Mouse (Mus musculus): Measurements from ENCODE around the gene Cacna1d. TPM values are rescaled to one million over a fixed set of nuclear protein-coding genes. Genes with fewer than 3 reads are reported as not detected.

Gene Cacna1d
- polyA plus RNA-seq, 1 experiment from 2014 or later = 9.5 TPM

- no peak overlapping the region for H3K9ac ChIP-seq (ENCODE audit: low read depth, low read length)
- no peaks in the 10 kb centered on the region for H3K36me3 ChIP-seq (ENCODE audit: control insufficient read depth, insufficient read depth, low read length)
- H3K4me3 ChIP-seq (ENCODE audit: low read length) = no peak overlapping the region
- peaks cover 1% of the 10 kb centered on the region; the same call in 1 of the 2 replicates for H3K4me1 ChIP-seq (ENCODE audit: control insufficient read depth, insufficient read depth, low read depth, low read length)
- H3K4me2 ChIP-seq (ENCODE audit: low read length) = no peak overlapping the region
- 72% methylated on average over 1 of the region's 1 CpGs for WGBS
- no peaks in the 10 kb centered on the region for H3K27me3 ChIP-seq (replicated peaks; ENCODE audit: control insufficient read depth, insufficient read depth, low read length)
- H3K9me3 ChIP-seq (ENCODE audit: control insufficient read depth, low read length) = no peaks in the 10 kb centered on the region
- no peak overlapping the region for H3K27ac ChIP-seq (ENCODE audit: low read depth, low read length)
- no peak for ATAC-seq
Measured at GRCm38 (mm10) chr14:30015008-30015407, 476.2 kb downstream of the Cacna1d start.

GRCm38 (mm10) chr14:30014487-30014886, 476.8 kb downstream of the Cacna1d start:
- Histone ChIP-seq H3K27me3 (replicated peaks; ENCODE audit: control insufficient read depth, insufficient read depth, low read length) (no peaks in the 10 kb centered on the region), H3K36me3 (ENCODE audit: control insufficient read depth, insufficient read depth, low read length) (no peaks in the 10 kb centered on the region), H3K4me2 (ENCODE audit: low read length) (no peak overlapping the region), H3K4me3 (ENCODE audit: low read length) (no peak overlapping the region), H3K27ac (ENCODE audit: low read depth, low read length) (no peak overlapping the region), H3K4me1 (ENCODE audit: control insufficient read depth, insufficient read depth, low read depth, low read length) (peaks cover 2% of the 10 kb centered on the region; the same call in 1 of the 2 replicates), H3K9me3 (ENCODE audit: control insufficient read depth, low read length) (no peaks in the 10 kb centered on the region), H3K9ac (ENCODE audit: low read depth, low read length) (no peak overlapping the region)
- ATAC-seq = no peak
- 70% methylated on average over 10 of the region's 10 CpGs for WGBS

- Histone ChIP-seq H3K4me1 (ENCODE audit: control insufficient read depth, insufficient read depth, low read depth, low read length) (peaks cover 10% of the 10 kb centered on the region), H3K27me3 (replicated peaks; ENCODE audit: control insufficient read depth, insufficient read depth, low read length) (no peaks in the 10 kb centered on the region), H3K4me2 (ENCODE audit: low read length) (no peak overlapping the region), H3K4me3 (ENCODE audit: low read length) (no peak overlapping the region), H3K9ac (ENCODE audit: low read depth, low read length) (no peak overlapping the region), H3K27ac (ENCODE audit: low read depth, low read length) (no peak overlapping the region), H3K9me3 (ENCODE audit: control insufficient read depth, low read length) (no peaks in the 10 kb centered on the region), H3K36me3 (ENCODE audit: control insufficient read depth, insufficient read depth, low read length) (no peaks in the 10 kb centered on the region)
- 0 out of 2 replicates have a peak, but pooled peaks have one; percentile 44 for ATAC-seq
- WGBS = 66% methylated on average over 10 of the region's 10 CpGs
Measured at GRCm38 (mm10) chr14:30011886-30012560, 479.2 kb downstream of the Cacna1d start.

GRCm38 (mm10) chr14:30009864-30010560, 481.2 kb downstream of the Cacna1d start:
- Histone ChIP-seq H3K4me2 (ENCODE audit: low read length) (no peak overlapping the region), H3K27me3 (replicated peaks; ENCODE audit: control insufficient read depth, insufficient read depth, low read length) (no peaks in the 10 kb centered on the region), H3K27ac (ENCODE audit: low read depth, low read length) (no peak overlapping the region), H3K4me1 (ENCODE audit: control insufficient read depth, insufficient read depth, low read depth, low read length) (peaks cover 10% of the 10 kb centered on the region), H3K36me3 (ENCODE audit: control insufficient read depth, insufficient read depth, low read length) (no peaks in the 10 kb centered on the region), H3K9ac (ENCODE audit: low read depth, low read length) (no peak overlapping the region), H3K9me3 (ENCODE audit: control insufficient read depth, low read length) (no peaks in the 10 kb centered on the region), H3K4me3 (ENCODE audit: low read length) (no peak overlapping the region)
- WGBS = 58% methylated on average over 10 of the region's 10 CpGs
- ATAC-seq = peak; percentile 27; the same call in 1 of the 2 replicates

GRCm38 (mm10) chr14:30008733-30009575, 482.3 kb downstream of the Cacna1d start, which contains the start of the genes Il17rb and Chdh:
TSS of gene Il17rb (minus strand) at chr14:30008896.
TSS of gene Chdh (plus strand) at chr14:30009023.
- Histone ChIP-seq H3K27ac (ENCODE audit: low read depth, low read length) (no peak within 1 kb of the TSS), H3K4me2 (ENCODE audit: low read length) (peak within 1 kb of the TSS; percentile 98), H3K27me3 (replicated peaks; ENCODE audit: control insufficient read depth, insufficient read depth, low read length) (no peaks in the 10 kb centered on the region), H3K9me3 (ENCODE audit: control insufficient read depth, low read length) (no peaks in the 10 kb centered on the region), H3K4me3 (ENCODE audit: low read length) (peak within 1 kb of the TSS; percentile 50), H3K36me3 (ENCODE audit: control insufficient read depth, insufficient read depth, low read length) (no peaks in the 10 kb centered on the region), H3K9ac (ENCODE audit: low read depth, low read length) (peak within 1 kb of the TSS; percentile 68), H3K4me1 (ENCODE audit: control insufficient read depth, insufficient read depth, low read depth, low read length) (peaks cover 10% of the 10 kb centered on the region)
- WGBS = 14% methylated on average over 46 of the region's 54 CpGs
- ATAC-seq = peak; percentile 67; the same call in 1 of the 2 replicates

- no peak overlapping the region for H3K27ac ChIP-seq (ENCODE audit: low read depth, low read length)
- no peak overlapping the region for H3K4me3 ChIP-seq (ENCODE audit: low read length)
- H3K9me3 ChIP-seq (ENCODE audit: control insufficient read depth, low read length) = no peaks in the 10 kb centered on the region
- no peaks in the 10 kb centered on the region for H3K27me3 ChIP-seq (replicated peaks; ENCODE audit: control insufficient read depth, insufficient read depth, low read length)
- 83% methylated on average over 3 of the region's 3 CpGs for WGBS
- no peak overlapping the region for H3K4me2 ChIP-seq (ENCODE audit: low read length)
- peaks cover 18% of the 10 kb centered on the region for H3K36me3 ChIP-seq (ENCODE audit: control insufficient read depth, insufficient read depth, low read length)
- H3K9ac ChIP-seq (ENCODE audit: low read depth, low read length) = no peak overlapping the region
- ATAC-seq = no peak
- no peaks in the 10 kb centered on the region for H3K4me1 ChIP-seq (ENCODE audit: control insufficient read depth, insufficient read depth, low read depth, low read length)
Measured at GRCm38 (mm10) chr14:29999475-29999811, 491.8 kb downstream of the Cacna1d start.

- ATAC-seq = peak; percentile 28
- WGBS = 74% methylated on average over 13 of the region's 13 CpGs
- H3K9me3 ChIP-seq (ENCODE audit: control insufficient read depth, low read length) = no peaks in the 10 kb centered on the region
- no peak overlapping the region for H3K9ac ChIP-seq (ENCODE audit: low read depth, low read length)
- no peak overlapping the region for H3K4me3 ChIP-seq (ENCODE audit: low read length)
- no peaks in the 10 kb centered on the region for H3K27me3 ChIP-seq (replicated peaks; ENCODE audit: control insufficient read depth, insufficient read depth, low read length)
- H3K27ac ChIP-seq (ENCODE audit: low read depth, low read length) = no peak overlapping the region
- H3K36me3 ChIP-seq (ENCODE audit: control insufficient read depth, insufficient read depth, low read length) = peaks cover 23% of the 10 kb centered on the region
- no peaks in the 10 kb centered on the region for H3K4me1 ChIP-seq (ENCODE audit: control insufficient read depth, insufficient read depth, low read depth, low read length)
- no peak overlapping the region for H3K4me2 ChIP-seq (ENCODE audit: low read length)
Measured at GRCm38 (mm10) chr14:29998747-29999474, 492.3 kb downstream of the Cacna1d start.

GRCm38 (mm10) chr14:29997345-29997744, 493.9 kb downstream of the Cacna1d start:
- no peak for ATAC-seq
- Histone ChIP-seq H3K27ac (ENCODE audit: low read depth, low read length) (no peak overlapping the region), H3K36me3 (ENCODE audit: control insufficient read depth, insufficient read depth, low read length) (peaks cover 36% of the 10 kb centered on the region)

More at GRCm38 (mm10) chr14:29997345-29997744, 493.9 kb downstream of the Cacna1d start:
- H3K27me3 ChIP-seq (replicated peaks; ENCODE audit: control insufficient read depth, insufficient read depth, low read length) = no peaks in the 10 kb centered on the region
- H3K9me3 ChIP-seq (ENCODE audit: control insufficient read depth, low read length) = no peaks in the 10 kb centered on the region
- no peaks in the 10 kb centered on the region for H3K4me1 ChIP-seq (ENCODE audit: control insufficient read depth, insufficient read depth, low read depth, low read length)
- H3K4me2 ChIP-seq (ENCODE audit: low read length) = no peak overlapping the region
- no peak overlapping the region for H3K4me3 ChIP-seq (ENCODE audit: low read length)
- H3K9ac ChIP-seq (ENCODE audit: low read depth, low read length) = no peak overlapping the region
